Mouse (Mus musculus) c-Kit-negative CD71-positive TER-119-positive erythroid progenitor cells, embryonic 14.5 days (primary cell): ENCODE results near the gene Srxn1.
"Not testable (repeated sequence)": the region's sequence is repeated elsewhere in the genome, so short reads cannot be mapped to it uniquely, and the experiment has no call there.

Experiments
- DNase-seq: peaks from one replicate; pipeline ENCODE4 v3.0.0-alpha.2; 2013; ENCODE audit warnings: low read depth, low spot score

The Srxn1 gene

DNA sequence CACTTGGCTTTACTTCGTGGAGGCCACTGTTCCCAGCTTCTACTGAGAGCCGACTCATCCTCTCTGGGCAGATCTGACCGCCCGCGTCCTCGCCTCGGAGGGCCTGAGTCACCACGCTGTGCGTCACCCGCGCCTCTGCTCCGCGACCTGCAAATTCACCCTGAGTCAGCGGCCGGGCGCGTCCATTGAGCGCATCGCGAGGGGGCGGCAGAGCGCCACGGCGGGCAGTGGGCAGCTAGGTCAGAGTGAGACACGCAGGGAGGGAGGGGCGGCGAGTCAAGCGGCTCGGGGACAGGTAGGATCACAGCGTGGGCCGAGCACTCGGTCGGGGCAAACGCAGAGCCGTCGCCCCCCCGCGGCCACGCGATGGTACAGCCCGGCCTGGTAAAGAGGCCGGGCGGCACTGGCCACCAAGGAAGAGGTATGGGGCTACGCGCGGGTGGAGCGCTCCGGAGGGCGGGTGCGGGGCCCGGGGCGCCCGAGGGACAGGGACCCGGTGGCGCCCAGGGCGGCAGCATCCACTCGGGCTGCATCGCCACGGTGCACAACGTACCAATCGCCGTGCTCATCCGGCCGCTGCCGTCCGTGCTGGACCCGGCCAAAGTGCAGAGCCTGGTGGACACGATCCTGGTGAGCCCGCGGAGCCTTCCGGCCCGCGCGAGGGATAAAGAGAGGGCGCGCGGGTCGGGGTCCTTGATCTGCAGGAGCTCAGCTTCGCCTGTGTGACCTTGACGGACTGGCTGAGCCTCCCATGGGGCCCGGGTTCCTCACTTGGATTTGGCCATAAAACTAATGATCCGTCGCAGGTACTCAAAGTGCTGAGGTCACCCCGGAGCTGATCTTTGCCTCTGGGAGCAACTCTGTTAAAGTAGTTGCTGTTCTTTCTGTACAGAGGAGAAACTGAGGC, at the start of gene Srxn1:
Srxn1 (plus strand) TSS at position 199 of the 907 bp plus-strand sequence.
- DNase-seq: peak; percentile 90

DNA sequence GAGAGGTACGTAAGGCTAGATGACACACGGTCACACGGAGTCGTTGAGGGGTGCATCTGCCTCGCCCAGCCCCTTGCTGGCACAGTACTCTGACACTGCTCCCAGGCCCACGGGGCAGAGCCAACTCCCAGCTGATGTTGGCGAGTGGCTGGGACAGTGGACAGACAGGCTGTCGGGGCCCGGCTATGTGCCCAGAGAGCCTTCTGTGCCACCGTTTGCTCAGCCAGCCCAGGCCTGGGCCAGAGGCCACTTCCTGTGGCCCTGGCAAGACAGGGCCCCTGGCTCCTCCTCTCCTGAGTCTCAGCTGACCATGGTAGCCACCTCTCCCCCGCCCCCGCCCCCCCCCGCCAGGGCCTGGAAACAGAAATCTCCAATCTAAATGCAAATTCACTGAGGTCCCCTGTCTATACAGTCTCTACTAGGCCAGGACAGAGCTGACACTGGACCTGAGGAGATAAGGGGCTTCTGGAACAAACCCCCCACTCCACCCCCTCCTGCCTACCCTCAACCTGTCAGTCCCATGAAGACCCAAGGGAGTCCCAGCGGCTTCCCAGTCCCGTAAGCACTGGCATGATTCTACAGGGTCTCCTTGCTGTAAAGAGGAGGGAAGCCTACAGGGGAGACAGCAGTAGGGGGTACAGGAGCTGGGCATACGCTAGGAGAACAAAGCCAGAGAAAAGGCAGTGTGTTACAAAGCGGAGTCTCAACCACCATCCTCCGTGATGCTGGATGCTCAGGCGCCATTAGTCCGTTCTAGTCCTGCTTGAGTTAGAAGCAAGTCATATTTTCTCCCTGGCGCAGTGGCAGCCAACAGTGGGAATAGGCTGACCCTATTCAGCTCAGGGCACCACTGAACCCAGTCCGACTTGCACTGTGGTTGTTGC, 48.7 kb upstream of the Srxn1 start:
- no peak for DNase-seq

DNA sequence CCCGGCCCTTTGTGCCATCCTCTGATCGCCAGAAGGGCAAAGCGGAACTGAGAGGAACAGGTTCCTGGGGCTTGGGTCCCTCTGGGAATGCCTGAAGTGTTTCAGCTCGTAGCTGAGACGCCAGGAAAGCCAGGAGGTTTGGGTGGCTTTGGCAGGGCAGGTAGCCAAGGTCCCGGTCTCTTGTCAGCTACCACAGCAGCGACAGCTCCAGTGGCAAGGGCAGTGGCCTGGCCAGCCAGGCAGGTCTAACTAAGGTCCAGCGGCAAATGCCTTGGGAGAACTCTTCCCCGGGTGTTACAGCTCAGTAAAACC, 48.1 kb upstream of the Srxn1 start:
- no peak for DNase-seq

DNA sequence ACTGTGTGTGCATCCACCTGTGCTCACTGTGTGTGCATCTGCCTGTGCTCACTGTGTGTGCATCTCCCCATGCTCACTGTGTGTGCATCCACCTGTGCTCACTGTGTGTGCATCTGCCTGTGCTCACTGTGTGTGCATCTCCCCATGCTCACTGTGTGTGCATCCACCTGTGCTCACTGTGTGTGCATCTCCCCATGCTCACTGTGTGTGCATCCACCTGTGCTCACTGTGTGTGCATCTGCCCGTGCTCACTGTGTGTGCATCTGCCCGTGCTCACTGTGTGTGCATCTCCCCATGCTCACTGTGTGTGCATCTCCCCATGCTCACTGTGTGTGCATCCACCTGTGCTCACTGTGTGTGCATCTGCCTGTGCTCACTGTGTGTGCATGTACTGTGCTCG, 42.5 kb upstream of the Srxn1 start:
- DNase-seq: not testable (repeated sequence)

DNA sequence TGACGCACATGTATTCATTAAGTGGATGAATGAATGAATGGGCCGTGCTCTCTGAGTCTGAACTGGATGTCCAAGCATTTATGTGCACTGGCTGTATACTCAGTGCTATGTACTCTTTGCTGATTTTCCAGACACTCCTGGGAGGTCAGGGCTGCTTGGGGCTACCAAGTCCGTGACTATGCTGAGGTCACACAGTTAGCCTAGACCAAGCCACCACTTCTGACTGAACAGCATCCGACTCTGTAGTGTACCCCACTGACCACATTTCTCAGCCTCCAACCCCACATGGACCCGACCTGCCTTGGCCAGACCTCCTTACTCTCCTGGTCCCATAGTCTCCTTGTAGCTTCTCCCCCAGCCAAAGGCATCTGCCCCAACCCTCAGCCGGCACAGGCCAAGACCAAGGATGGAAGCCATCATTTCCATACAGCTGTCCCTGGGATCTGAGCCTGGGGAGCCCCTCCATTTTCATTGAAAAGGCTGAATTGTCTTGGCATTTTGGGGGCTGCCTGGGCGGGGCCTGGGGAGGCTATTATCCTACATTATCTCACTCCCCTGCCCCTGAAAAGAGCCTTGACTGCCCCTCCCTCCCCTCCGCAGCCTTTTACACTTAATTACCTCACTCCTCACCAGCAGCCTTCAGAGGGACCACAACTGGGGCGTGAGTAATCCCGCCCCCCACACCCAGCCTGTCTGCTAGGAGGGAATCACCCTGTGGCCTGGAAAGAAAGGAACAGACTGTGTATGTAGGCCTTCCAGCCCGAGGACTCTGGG, 36.5 kb upstream of the Srxn1 start:
- DNase-seq: no peak

DNA sequence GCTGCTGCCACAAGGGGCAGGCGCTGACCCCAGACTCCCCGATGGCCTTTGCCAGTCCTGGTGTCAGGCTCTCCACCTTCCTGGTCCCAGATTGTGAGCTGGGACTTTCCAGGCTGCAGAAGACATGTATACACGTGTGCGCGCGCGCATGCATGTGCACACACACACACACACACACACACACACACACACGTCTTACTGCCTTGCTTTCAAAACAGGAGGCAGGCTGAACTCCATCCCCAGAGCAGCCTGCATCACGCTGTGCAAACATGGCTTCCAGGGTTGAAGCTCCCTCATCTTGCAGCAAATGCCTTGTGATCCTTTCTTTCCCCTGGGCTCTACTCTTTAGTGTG, 35.9 kb upstream of the Srxn1 start:
- DNase-seq: no peak

DNA sequence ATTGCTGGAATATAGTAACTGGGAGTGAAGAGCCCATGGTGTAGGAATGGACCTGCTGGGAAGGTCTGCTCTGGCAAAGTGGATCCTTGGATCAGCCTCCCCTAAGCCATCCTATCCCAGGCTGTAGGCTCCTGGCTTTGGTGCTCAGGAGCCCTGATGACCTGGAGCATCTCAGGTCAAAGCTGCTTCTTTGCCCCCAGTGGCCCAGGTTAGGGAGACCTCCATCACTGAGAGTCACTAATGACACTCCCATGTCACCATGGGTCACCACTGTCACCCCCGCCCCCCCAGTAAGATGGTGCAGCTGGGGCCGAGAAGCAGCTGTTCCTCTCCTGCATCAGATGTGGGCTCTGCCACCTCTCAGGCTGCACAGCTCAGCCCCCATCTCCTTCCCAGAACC, 35.4 kb upstream of the Srxn1 start:
- DNase-seq: no peak

DNA sequence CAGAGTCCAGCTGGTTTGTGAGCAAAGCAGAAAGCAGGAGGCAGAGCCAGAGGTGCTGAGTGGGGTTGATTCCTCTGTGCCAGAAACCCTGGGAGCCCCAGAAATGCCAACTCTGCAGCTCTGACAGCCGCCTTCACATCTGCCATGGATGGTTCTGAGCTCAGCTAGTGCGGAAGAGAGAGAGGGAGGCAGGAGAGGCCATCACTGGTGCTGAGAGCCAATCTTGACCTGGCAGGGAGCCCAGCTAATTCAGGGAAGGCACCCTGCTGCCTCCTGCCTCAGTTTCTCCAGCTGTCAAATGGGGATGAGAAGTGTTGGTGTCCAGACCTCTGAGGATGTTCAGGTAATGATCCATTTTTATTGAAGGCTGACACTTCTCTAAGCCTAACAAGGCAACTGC, 30.8 kb upstream of the Srxn1 start:
- no peak for DNase-seq

DNA sequence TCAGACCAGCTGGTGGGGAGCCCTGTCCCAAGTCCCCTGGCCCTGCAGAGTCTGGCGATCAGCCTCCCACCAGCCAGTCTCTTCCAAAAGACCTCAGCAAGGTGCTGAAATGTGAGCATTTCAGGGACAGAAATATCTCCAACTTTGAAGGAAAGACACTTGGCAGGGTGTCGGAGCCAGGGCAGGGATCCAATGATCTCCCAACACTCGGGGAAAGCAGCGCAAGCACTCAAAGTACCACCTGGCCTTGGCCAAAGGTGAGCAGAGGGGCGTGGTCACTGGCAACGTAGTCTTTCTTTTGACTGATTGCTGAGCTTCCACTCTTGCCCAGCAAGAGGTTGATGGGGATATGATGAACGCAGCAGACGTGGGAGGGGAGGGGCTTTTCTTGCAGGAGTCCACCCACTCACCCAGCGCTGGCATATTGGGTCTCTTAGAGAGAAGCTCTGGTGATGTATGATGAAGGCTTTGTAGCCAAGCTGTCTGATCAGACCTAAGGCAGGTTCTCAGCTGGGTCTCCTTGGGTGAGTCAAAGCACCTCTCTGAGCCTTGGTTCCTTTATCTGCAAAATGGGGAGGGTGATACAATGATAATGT, 29.9 kb upstream of the Srxn1 start:
- no peak for DNase-seq

DNA sequence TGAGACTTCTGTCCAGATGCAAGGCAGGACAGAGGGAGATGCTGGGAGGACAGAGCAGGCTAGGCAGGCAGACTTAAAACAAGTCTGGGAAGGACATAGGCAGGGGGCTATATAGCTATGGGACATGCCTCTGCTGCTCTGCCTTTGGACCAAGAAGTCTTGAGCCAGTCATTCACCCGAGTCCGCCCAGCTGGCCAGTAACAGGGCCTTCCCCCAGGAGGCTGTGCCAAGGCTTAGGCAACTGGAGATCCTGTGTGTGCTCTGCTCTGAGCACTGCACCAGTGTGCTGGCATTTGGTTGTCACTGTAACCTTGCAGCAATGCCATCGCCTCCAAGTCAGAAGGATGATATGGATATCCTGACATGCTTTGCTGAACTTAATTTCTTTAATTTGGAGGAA, 28.0 kb upstream of the Srxn1 start:
- no peak for DNase-seq

DNA sequence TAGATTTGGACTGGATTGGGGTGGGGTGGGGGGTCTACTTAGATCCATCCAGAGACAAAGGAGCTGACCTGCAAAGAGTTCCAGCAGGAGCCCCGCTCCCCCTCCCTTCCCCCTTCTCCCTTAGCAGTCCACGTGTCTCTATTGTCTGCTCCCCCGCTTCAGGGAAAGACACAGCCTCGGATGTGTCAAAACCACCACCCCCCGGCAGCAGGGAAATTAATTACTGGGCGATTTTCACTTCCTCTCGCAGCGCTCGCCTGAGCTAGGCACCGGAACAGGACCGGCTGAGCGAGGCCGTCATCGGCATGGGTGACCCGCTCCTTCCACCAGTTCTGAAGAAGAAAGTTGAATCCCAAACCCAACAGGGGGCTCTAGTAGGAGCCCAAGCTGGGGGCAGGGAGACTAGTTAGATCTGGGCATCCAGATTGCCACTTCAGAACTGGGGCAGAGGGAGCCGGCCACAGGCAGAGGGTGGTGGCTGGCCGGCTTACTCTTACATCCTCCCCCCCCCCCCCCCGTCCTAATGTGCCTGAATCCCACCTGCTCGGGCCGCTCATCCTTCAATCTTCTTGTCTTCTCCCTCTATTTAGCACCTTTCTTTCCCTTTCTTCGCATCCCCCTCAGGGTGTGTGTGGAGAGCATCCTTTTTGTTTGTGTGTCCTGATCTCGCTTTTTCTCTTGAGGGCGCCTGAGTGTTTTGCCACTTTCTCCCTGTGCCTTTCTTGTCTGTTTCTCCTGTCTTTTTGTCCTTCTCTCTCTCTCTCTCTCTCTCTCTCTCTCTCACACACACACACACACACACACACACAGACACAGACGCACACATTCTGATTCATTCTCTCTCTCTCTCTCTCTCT, 24.4 kb upstream of the Srxn1 start, which contains the start of gene Scrt2:
Scrt2 (plus strand) TSS at position 845 of the 857 bp plus-strand sequence.
- DNase-seq: no peak

DNA sequence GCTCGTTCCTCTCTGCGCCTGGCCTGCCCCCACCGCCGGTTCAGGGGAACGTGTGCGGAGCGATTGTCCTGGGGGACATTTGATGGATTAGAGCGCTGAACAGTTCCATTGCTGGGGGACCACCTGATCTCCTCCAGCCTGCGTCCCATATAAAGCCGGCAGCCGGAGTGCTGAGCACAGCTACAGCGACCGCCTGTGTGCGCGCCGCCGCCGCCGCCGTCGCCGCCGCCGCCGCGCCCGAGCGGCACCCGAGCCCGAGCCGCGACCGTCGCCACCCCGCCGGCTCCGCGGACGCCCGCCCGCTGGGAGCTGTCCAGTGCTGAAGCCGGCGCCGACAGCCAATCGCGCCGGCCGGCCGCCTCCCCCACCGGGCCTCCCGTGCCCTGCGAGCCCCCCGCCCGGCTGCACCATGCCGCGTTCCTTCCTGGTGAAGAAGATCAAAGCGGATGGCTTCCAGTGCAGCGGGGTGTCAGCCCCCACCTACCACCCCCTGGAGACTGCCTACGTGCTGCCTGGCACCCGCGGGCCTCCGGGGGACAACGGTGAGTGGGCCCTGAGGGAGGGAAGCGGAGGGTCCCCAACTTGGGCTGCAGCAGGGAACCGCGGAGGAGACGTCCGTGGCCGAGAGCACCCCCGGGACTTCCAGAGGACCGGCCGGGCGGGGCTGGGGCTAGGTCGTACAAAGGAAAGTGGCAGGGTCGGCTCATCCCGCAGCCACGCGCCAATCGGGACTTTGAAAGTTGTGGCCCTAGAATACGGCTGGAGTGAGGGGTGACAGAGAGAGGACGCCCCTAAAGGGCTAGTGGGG, 23.5 kb upstream of the Srxn1 start:
- no peak for DNase-seq

DNA sequence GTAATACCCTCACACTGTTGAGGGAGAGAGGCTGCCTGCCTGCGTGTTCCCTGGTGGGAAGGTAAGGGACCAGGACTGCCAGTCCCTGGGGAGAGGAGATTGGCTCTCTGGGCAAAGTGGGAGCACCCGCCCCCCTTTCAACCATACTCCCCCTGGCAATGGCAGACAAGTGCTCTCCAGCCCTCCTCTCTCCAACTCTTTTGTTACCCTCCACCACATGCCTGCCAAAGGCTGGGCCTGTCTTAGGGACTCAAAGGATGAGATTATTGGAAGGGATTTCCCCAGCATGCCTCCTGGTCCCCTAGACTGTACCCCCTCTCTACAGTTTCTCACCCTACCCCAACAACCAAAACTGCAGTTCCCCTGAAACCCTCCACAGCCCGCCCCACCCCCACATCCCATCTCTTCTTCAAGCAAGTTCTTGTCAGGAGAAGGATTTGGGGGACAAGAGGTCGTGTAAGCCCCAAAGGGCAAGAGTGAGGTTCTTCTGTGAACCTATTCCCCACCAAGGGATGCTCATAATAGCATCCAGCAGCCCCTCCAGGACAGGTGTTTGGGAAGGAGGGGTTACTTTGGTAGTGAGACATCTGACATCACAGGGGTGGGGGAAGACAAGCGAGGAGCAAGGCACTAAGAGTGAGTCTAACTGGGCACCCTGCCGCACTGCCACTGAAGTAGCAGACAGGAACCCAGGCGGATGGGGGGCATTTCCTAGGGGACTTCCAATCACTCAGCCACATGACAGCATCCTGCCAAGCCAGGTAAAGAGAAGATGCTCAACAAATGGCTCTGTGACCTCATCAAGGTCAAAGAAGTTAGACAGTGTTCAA, 22.6 kb upstream of the Srxn1 start:
- DNase-seq: no peak

DNA sequence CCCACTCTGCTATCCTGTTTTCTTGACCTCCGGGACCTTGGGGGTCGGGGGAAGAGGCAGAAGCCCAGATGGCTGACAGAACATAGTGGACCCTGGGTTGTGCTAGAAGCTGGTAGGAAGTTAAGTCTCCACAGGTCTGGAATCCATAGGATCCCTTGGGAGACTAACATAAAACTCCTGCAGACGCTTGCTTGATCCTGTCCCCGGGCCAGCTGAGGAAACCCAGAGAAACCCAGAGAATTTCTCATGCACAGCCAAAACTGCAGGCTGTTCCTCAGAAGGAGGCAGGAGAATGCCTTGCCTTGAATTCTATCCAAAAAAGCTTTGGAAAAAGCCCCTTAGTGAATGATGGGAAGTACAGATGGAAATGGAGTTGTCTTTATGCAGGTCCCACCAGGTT, 21.9 kb upstream of the Srxn1 start:
- DNase-seq: no peak

DNA sequence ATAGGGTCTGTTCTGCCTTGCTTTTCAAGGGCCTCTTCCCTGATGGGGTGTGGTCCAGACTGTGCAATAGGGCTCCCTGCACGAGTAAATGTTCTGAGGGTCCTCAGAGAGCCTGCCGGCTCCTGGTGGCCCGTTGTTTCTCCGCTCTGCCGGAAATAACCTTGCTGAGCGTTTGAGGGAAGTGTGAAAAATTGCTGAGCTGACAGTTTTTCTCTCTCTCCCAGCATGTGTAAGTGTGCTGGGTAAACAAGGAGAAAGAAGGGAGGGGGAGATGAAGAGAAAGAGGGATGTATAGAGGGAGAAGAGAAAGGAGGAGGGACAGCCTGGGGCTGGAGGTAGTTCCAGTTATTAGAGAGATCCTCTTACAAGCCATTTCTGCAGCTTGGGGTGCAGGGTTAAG, 21.0 kb upstream of the Srxn1 start:
- DNase-seq: no peak

DNA sequence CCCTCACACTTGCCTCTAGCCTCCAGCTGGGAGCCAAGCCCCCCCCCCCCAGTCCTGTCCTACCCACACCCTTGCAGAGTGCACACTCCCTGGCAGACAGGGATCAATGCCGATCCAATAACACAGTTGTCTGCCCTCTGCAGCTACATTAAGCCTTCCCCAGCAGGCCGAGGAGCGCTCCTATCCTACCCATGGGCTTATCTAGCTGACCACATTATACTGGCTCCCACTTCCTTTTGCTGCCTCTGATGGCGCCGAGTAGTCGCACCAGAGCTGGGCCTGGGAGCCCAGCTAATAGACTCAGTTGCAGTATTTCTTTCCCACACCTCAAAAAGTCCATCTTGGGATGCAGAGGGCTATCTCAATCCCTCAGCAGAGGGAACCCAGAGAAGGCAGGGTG, 19.9 kb upstream of the Srxn1 start:
- DNase-seq: no peak

DNA sequence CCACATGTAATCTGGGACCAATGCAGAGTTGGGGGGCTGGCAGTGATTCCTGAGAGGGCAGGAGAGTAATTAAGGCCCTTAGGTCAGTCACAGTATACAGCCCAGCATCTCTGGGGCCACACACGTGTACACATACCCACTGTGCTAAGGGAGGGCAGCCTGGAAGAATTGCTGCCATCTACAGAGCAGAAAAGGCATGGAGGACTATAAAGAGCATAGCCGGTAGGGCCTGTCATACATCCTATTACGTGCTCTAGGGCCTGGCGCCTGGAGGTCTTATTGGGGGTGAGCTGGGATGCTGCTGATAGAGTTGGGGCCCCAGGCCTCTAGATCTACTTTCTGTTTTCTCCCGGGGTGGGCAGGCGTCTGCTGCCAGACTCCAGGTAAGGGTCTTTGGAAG, 18.9 kb upstream of the Srxn1 start:
- DNase-seq: no peak

DNA sequence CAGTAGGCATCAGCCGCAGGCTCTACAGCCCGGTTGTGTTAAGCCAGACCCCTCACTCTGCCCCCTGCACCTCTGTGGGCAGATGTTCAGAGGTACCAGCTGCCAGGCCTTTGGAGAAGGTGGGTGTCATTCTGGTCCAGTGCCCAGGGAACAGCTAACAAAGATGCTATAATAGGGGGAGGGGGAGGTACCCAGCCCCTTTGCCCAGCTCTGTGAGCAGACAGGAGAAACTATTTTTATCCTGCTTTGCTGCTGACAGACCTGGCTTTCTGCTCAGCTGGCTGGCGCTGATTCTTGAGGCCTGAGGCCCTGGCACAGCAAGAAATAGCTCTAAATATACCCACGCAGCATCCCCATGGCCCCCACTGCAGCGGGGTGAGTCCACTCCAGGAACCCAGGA, 18.2 kb upstream of the Srxn1 start:
- DNase-seq: no peak

DNA sequence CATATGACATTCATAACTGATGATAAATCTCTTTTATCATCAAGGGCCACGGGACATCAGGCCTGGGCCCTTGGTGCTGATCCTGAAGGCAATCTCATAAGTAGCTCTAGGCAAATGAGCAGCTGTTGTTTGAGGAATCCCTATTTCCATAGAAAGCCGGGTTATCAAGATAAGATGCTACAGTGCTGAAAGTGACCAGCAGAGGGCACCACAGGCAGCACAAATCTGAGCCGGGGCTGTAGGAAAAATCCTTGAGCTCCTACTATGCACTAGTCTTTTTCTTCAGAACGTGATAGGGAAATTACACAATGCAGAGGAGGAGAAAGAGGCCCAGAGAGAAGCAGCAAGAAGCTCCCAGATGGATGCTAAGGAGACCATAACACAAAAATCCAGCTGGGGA, 16.2 kb upstream of the Srxn1 start:
- DNase-seq: peak; percentile 40
